Mouse (Mus musculus) frontal cortex, adult (tissue): ENCODE results near the gene Rab5if.
"Not testable (repeated sequence)": the region's sequence is repeated elsewhere in the genome, so short reads cannot be mapped to it uniquely, and the experiment has no call there.

ENCODE experiments used
- ATAC-seq: cut with Nextera tagmentation; 2 replicates; pipeline ENCODE4 v1.9.2; 2017; ENCODE audit warnings: mild to moderate bottlenecking, moderate library complexity, mixed read lengths; ENCODE audit not compliant: low TSS enrichment

Gene Rab5if

GRCm38 (mm10) chr2:156887017-156887416, 24.1 kb downstream of the Rab5if start, which contains the start of gene Sla2:
TSS of gene Sla2 (minus strand) at chr2:156887192.
- no peak for ATAC-seq

- peak; percentile 62; the same call in 1 of the 2 replicates for ATAC-seq
These were observed 25.6 kb downstream of the Rab5if start for GRCm38 (mm10) chr2:156888490-156888889.

GRCm38 (mm10) chr2:156892240-156892639, 29.3 kb downstream of the Rab5if start:
- no peak for ATAC-seq

GRCm38 (mm10) chr2:156892821-156893220, 29.9 kb downstream of the Rab5if start:
- no peak for ATAC-seq

GRCm38 (mm10) chr2:156894496-156895265, 31.8 kb downstream of the Rab5if start:
- no peak for ATAC-seq

GRCm38 (mm10) chr2:156896384-156896914, 33.5 kb downstream of the Rab5if start:
- ATAC-seq, result no peak

- ATAC-seq, result peak; percentile 81
These were observed 34.1 kb downstream of the Rab5if start for GRCm38 (mm10) chr2:156897034-156897433.

- ATAC-seq, result no peak
These were observed 35.4 kb downstream of the Rab5if start for GRCm38 (mm10) chr2:156898374-156898773.

- ATAC-seq, result peak; percentile 62
These were observed 36.3 kb downstream of the Rab5if start for GRCm38 (mm10) chr2:156899184-156899583.

- no peak for ATAC-seq
These were observed 38.4 kb downstream of the Rab5if start for GRCm38 (mm10) chr2:156901344-156901743.

- no peak for ATAC-seq
These were observed 39.0 kb downstream of the Rab5if start for GRCm38 (mm10) chr2:156901883-156902282.

- ATAC-seq, result not testable (repeated sequence)
These were observed 39.5 kb downstream of the Rab5if start for GRCm38 (mm10) chr2:156902411-156902810.

GRCm38 (mm10) chr2:156903367-156903766, 40.4 kb downstream of the Rab5if start:
- no peak for ATAC-seq

- peak; percentile 75 for ATAC-seq
These were observed 42.2 kb downstream of the Rab5if start for GRCm38 (mm10) chr2:156904976-156905717.

- ATAC-seq, result not testable (repeated sequence)
These were observed 43.0 kb downstream of the Rab5if start for GRCm38 (mm10) chr2:156905931-156906330.

GRCm38 (mm10) chr2:156913191-156913590, 50.3 kb downstream of the Rab5if start:
- no peak for ATAC-seq

- ATAC-seq, result peak; percentile 50; the same call in 1 of the 2 replicates
These were observed 52.6 kb downstream of the Rab5if start for GRCm38 (mm10) chr2:156915559-156915958.

GRCm38 (mm10) chr2:156916419-156917125, 53.6 kb downstream of the Rab5if start:
- ATAC-seq, result no peak

GRCm38 (mm10) chr2:156918562-156918961, 55.6 kb downstream of the Rab5if start:
- ATAC-seq, result no peak

- ATAC-seq, result not testable (repeated sequence)
These were observed 56.3 kb downstream of the Rab5if start for GRCm38 (mm10) chr2:156919191-156919590.

GRCm38 (mm10) chr2:156919796-156920195, 56.9 kb downstream of the Rab5if start:
- ATAC-seq, result no peak

GRCm38 (mm10) chr2:156923057-156923456, 60.1 kb downstream of the Rab5if start:
- no peak for ATAC-seq
